Mouse (Mus musculus): ENCODE results near the gene Aqp11. TPM values are rescaled to one million over a fixed set of nuclear protein-coding genes. Genes with fewer than 3 reads are reported as not detected.

Aqp11 gene
- under 1 TPM; 0.48 to 0.54 TPM for polyA plus RNA-seq (2017; shearing (Covaris generic))

- peak; percentile 50 for ATAC-seq
Measured at GRCm38 (mm10) chr7:97737638-97738456, at the start of gene Aqp11. Gene Aqp11, minus strand, starts transcription at chr7:97738289.

GRCm38 (mm10) chr7:97783523-97783922, 45.4 kb upstream of the Aqp11 start:
- ATAC-seq: no peak

- ATAC-seq: no peak
Measured at GRCm38 (mm10) chr7:97781496-97781895, 43.4 kb upstream of the Aqp11 start.

- ATAC-seq: no peak
Measured at GRCm38 (mm10) chr7:97780815-97781214, 42.7 kb upstream of the Aqp11 start.

GRCm38 (mm10) chr7:97780222-97780621, 42.1 kb upstream of the Aqp11 start:
- ATAC-seq: no peak

GRCm38 (mm10) chr7:97777191-97777590, 39.1 kb upstream of the Aqp11 start:
- no peak for ATAC-seq

GRCm38 (mm10) chr7:97775923-97776322, 37.8 kb upstream of the Aqp11 start:
- no peak for ATAC-seq

- ATAC-seq: no peak
Measured at GRCm38 (mm10) chr7:97775380-97775779, 37.3 kb upstream of the Aqp11 start.

- ATAC-seq: no peak
Measured at GRCm38 (mm10) chr7:97770841-97771620, 32.9 kb upstream of the Aqp11 start.

GRCm38 (mm10) chr7:97769020-97769419, 30.9 kb upstream of the Aqp11 start:
- ATAC-seq: no peak

- no peak for ATAC-seq
Measured at GRCm38 (mm10) chr7:97767841-97768240, 29.8 kb upstream of the Aqp11 start.

- ATAC-seq: no peak
Measured at GRCm38 (mm10) chr7:97766406-97767166, 28.5 kb upstream of the Aqp11 start.

- no peak for ATAC-seq
Measured at GRCm38 (mm10) chr7:97765963-97766347, 27.9 kb upstream of the Aqp11 start.

- no peak for ATAC-seq
Measured at GRCm38 (mm10) chr7:97765181-97765962, 27.3 kb upstream of the Aqp11 start.

GRCm38 (mm10) chr7:97764591-97764990, 26.5 kb upstream of the Aqp11 start:
- ATAC-seq: no peak

GRCm38 (mm10) chr7:97756967-97757881, 19.1 kb upstream of the Aqp11 start:
- no peak for ATAC-seq

- ATAC-seq: peak; percentile 57
Measured at GRCm38 (mm10) chr7:97749207-97750190, 11.4 kb upstream of the Aqp11 start.

- ATAC-seq: peak; percentile 70
Measured at GRCm38 (mm10) chr7:97748527-97749206, 10.6 kb upstream of the Aqp11 start.

Measured in activated CD4-positive, CD25-positive, alpha-beta regulatory T cell, adult 4 months (primary cell).